Mouse (Mus musculus): ENCODE measurements at regions not wholly inside any gene's neighbourhood (a gene's known extent, or its start where the extent isn't known, plus 50 kb on each side); places are given as distances from the start of the nearest gene placed in this dataset.
"Not testable (repeated sequence)": the region's sequence is repeated elsewhere in the genome, so short reads cannot be mapped to it uniquely, and the experiment has no call there.

DNA sequence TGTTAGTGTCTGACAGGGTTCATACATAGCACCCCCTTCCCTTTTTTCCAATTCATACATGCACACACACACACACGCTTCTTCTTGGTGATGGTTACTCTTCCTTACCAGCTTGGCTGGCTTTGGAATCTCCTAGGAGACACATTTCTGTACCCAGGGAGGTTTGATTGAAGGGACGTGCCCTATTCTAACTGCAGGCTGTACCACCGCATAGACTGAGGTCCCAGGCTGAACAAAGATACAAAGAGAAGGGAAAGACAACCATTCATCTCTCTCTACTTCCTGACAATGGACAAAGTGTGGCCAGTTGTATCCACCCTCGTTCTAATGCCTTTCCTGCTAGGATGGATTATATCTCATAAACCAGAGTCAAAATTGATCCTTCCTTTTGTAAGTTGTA, 100.0 kb downstream of the Raet1d start:
- not testable (repeated sequence) for H3K27me3 ChIP-seq (ENCODE audit: control insufficient read depth, insufficient read depth, low read length, poor library complexity, severe bottlenecking); H3K9ac ChIP-seq (ENCODE audit: low read depth, poor library complexity, severe bottlenecking); H3K27ac ChIP-seq (ENCODE audit: insufficient read depth, low read length); H3K36me3 ChIP-seq (ENCODE audit: control insufficient read depth, insufficient read depth, low read length, poor library complexity, severe bottlenecking); H3K4me1 ChIP-seq (ENCODE audit: control insufficient read depth, insufficient read depth, low read length); H3K9me3 ChIP-seq (replicated peaks; ENCODE audit: control insufficient read depth, insufficient read depth, low read length, poor library complexity, severe bottlenecking); H3K4me3 ChIP-seq (ENCODE audit: low read depth, low read length)

GRCm38 (mm10) chr10:22460818-22461479, 100.6 kb downstream of the Raet1d start:
- H3K36me3 ChIP-seq (ENCODE audit: control insufficient read depth, insufficient read depth, low read length, poor library complexity, severe bottlenecking); H3K9me3 ChIP-seq (replicated peaks; ENCODE audit: control insufficient read depth, insufficient read depth, low read length, poor library complexity, severe bottlenecking); H3K4me1 ChIP-seq (ENCODE audit: control insufficient read depth, insufficient read depth, low read length); H3K27me3 ChIP-seq (ENCODE audit: control insufficient read depth, insufficient read depth, low read length, poor library complexity, severe bottlenecking); H3K4me3 ChIP-seq (ENCODE audit: low read depth, low read length); H3K9ac ChIP-seq (ENCODE audit: low read depth, poor library complexity, severe bottlenecking); H3K27ac ChIP-seq (ENCODE audit: insufficient read depth, low read length): not testable (repeated sequence)
- TF ChIP-seq EP300 (IDR thresholded peaks at IDR 0.05; ENCODE audit: insufficient read depth, low read depth, low read length), result 0 out of 2 replicates have a peak, but pooled peaks have one; percentile 24

- not testable (repeated sequence) for H3K4me1 ChIP-seq (ENCODE audit: control insufficient read depth, insufficient read depth, low read length); H3K9me3 ChIP-seq (replicated peaks; ENCODE audit: control insufficient read depth, insufficient read depth, low read length, poor library complexity, severe bottlenecking); H3K9ac ChIP-seq (ENCODE audit: low read depth, poor library complexity, severe bottlenecking); H3K36me3 ChIP-seq (ENCODE audit: control insufficient read depth, insufficient read depth, low read length, poor library complexity, severe bottlenecking); H3K4me3 ChIP-seq (ENCODE audit: low read depth, low read length); H3K27me3 ChIP-seq (ENCODE audit: control insufficient read depth, insufficient read depth, low read length, poor library complexity, severe bottlenecking)
- peak overlapping the region; percentile 59 for H3K27ac ChIP-seq (ENCODE audit: insufficient read depth, low read length)
Measured at GRCm38 (mm10) chr10:22461480-22462050, 101.2 kb downstream of the Raet1d start.

- H3K36me3 ChIP-seq (ENCODE audit: control insufficient read depth, insufficient read depth, low read length, poor library complexity, severe bottlenecking); H3K27me3 ChIP-seq (ENCODE audit: control insufficient read depth, insufficient read depth, low read length, poor library complexity, severe bottlenecking); H3K27ac ChIP-seq (ENCODE audit: insufficient read depth, low read length); H3K4me3 ChIP-seq (ENCODE audit: low read depth, low read length); H3K4me1 ChIP-seq (ENCODE audit: control insufficient read depth, insufficient read depth, low read length); H3K9ac ChIP-seq (ENCODE audit: low read depth, poor library complexity, severe bottlenecking): not testable (repeated sequence)
- peak; percentile 8 for TF ChIP-seq CTCF (IDR thresholded peaks at IDR 0.05; ENCODE audit: low read depth, low read length)
- peaks cover 22% of the 10 kb centered on the region for H3K9me3 ChIP-seq (replicated peaks; ENCODE audit: control insufficient read depth, insufficient read depth, low read length, poor library complexity, severe bottlenecking)
Measured at GRCm38 (mm10) chr10:22471722-22472330, 111.5 kb downstream of the Raet1d start.

- H3K36me3 ChIP-seq (ENCODE audit: control insufficient read depth, insufficient read depth, low read length, poor library complexity, severe bottlenecking); H3K4me1 ChIP-seq (ENCODE audit: control insufficient read depth, insufficient read depth, low read length); H3K4me3 ChIP-seq (ENCODE audit: low read depth, low read length); H3K27ac ChIP-seq (ENCODE audit: insufficient read depth, low read length); H3K9ac ChIP-seq (ENCODE audit: low read depth, poor library complexity, severe bottlenecking); H3K9me3 ChIP-seq (replicated peaks; ENCODE audit: control insufficient read depth, insufficient read depth, low read length, poor library complexity, severe bottlenecking); H3K27me3 ChIP-seq (ENCODE audit: control insufficient read depth, insufficient read depth, low read length, poor library complexity, severe bottlenecking): not testable (repeated sequence)
- peak; percentile 58 for TF ChIP-seq CTCF (IDR thresholded peaks at IDR 0.05; ENCODE audit: low read depth, low read length)
Measured at GRCm38 (mm10) chr10:22479860-22480259, 119.5 kb downstream of the Raet1d start.

GRCm38 (mm10) chr10:22487071-22487470, 126.7 kb downstream of the Raet1d start:
- H3K27me3 ChIP-seq (ENCODE audit: control insufficient read depth, insufficient read depth, low read length, poor library complexity, severe bottlenecking); H3K4me3 ChIP-seq (ENCODE audit: low read depth, low read length); H3K9ac ChIP-seq (ENCODE audit: low read depth, poor library complexity, severe bottlenecking); H3K27ac ChIP-seq (ENCODE audit: insufficient read depth, low read length); H3K4me1 ChIP-seq (ENCODE audit: control insufficient read depth, insufficient read depth, low read length); H3K9me3 ChIP-seq (replicated peaks; ENCODE audit: control insufficient read depth, insufficient read depth, low read length, poor library complexity, severe bottlenecking); H3K36me3 ChIP-seq (ENCODE audit: control insufficient read depth, insufficient read depth, low read length, poor library complexity, severe bottlenecking): not testable (repeated sequence)

- H3K4me1 ChIP-seq (ENCODE audit: control insufficient read depth, insufficient read depth, low read length); H3K4me3 ChIP-seq (ENCODE audit: low read depth, low read length); H3K36me3 ChIP-seq (ENCODE audit: control insufficient read depth, insufficient read depth, low read length, poor library complexity, severe bottlenecking); H3K27ac ChIP-seq (ENCODE audit: insufficient read depth, low read length); H3K9ac ChIP-seq (ENCODE audit: low read depth, poor library complexity, severe bottlenecking); H3K9me3 ChIP-seq (replicated peaks; ENCODE audit: control insufficient read depth, insufficient read depth, low read length, poor library complexity, severe bottlenecking); H3K27me3 ChIP-seq (ENCODE audit: control insufficient read depth, insufficient read depth, low read length, poor library complexity, severe bottlenecking): not testable (repeated sequence)
Measured at GRCm38 (mm10) chr10:22491806-22492347, 131.5 kb downstream of the Raet1d start.
